Comparison of ENCODE assay signal across 8 mouse cellular contexts in the genomic region with DNA sequence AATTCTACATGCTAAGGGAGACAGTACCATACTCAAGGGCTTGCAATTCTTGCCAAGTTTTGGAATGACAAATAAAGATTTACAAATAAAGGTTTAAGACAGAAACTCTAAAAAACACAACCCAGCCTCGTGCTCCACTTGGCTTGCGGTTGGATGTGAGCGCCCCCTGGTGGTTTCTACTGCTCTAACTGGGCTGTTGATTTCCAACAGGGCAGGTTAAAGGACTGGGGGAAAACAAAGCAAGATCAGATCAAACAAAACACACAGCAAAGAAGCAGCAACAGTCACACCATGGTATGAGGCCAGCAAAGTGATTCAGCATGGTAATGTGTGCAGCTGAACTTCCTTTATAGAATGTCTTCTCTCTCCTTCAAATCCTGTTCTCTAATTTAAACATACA.
A peak's percentile ranks its signal among the peaks of the same experiment; 100 is the strongest.
DNase-seq lines count a peak whose midpoint lies in the region; ATAC-seq and TF ChIP-seq lines count a peak whose summit lies in the region.

No protein-coding gene starts in this region.

- H3K27ac ChIP-seq in bone marrow, adult 2 months (ENCODE audit: control insufficient read depth, insufficient read depth, low read depth, low read length, poor library complexity): no peak overlapping the region
- H3K27ac ChIP-seq in forebrain, embryonic 12.5 days: no peak overlapping the region
- no peak overlapping the region for H3K27ac ChIP-seq in left cerebral cortex, adult 2 months
- H3K27ac ChIP-seq in midbrain, embryonic 13.5 days: no peak overlapping the region

- no peaks in the 10 kb centered on the region for H3K36me3 ChIP-seq in forebrain, embryonic 12.5 days (replicated peaks)
- H3K36me3 ChIP-seq in midbrain, embryonic 13.5 days: no peaks in the 10 kb centered on the region

- H3K27me3 ChIP-seq in forebrain, embryonic 12.5 days: no peaks in the 10 kb centered on the region
- H3K27me3 ChIP-seq in midbrain, embryonic 13.5 days: no peaks in the 10 kb centered on the region

- no peaks in the 10 kb centered on the region for H3K9me3 ChIP-seq in forebrain, embryonic 12.5 days
- H3K9me3 ChIP-seq in midbrain, embryonic 13.5 days: no peaks in the 10 kb centered on the region

- H3K4me1 ChIP-seq in bone marrow, adult 2 months (ENCODE audit: control insufficient read depth, insufficient read depth, low read length): no peaks in the 10 kb centered on the region
- peaks cover 4% of the 10 kb centered on the region; the same call in 1 of the 2 replicates for H3K4me1 ChIP-seq in forebrain, embryonic 12.5 days
- H3K4me1 ChIP-seq in midbrain, embryonic 13.5 days (replicated peaks): no peaks in the 10 kb centered on the region

- H3K9ac ChIP-seq in forebrain, embryonic 12.5 days: no peak overlapping the region
- H3K9ac ChIP-seq in midbrain, embryonic 13.5 days (replicated peaks): no peak overlapping the region

- TF ChIP-seq CTCF in bone marrow, adult 2 months (IDR thresholded peaks at IDR 0.05; ENCODE audit: control insufficient read depth, insufficient read depth, low read length): peak; percentile 50; the same call in 1 of the 2 replicates
- peak; percentile 97 for TF ChIP-seq CTCF in left cerebral cortex, adult 2 months (IDR thresholded peaks at IDR 0.05)

- peak; percentile 46 for ATAC-seq in forebrain, embryonic 12.5 days (ENCODE audit: low FRiP score)
- ATAC-seq in hematopoietic stem cell, adult 5-6 weeks (replicated peaks in 1 of 2; ENCODE audit: insufficient read depth in 1 of 2, low FRiP score in 2 of 2, low TSS enrichment in 1 of 2, low read depth in 1 of 2, poor library complexity in 2 of 2, severe bottlenecking in 2 of 2): peak; percentile 74 to 76; a peak in 3 of 4 replicates
- ATAC-seq in midbrain, embryonic 13.5 days: peak; percentile 58; the same call in 1 of the 2 replicates

- peak; percentile 29 to 56 for DNase-seq in cerebellum, adult 18-20 months
- no peak for DNase-seq in cerebellum, adult 11-12 months
- peak; percentile 70 to 82 for DNase-seq in left cerebral cortex, adult 2 months (ENCODE audit: extremely low spot score in 1 of 2, low spot score in 2 of 2)
- DNase-seq in spleen, postnatal 4 days (ENCODE audit: low spot score in 2 of 2): peak; percentile 36 to 82

- WGBS in bone marrow, adult 2 months: 5% methylated on average over 3 of the region's 3 CpGs
- WGBS in forebrain, embryonic 12.5 days: 4% methylated on average over 3 of the region's 3 CpGs
- 3% methylated on average over 3 of the region's 3 CpGs for WGBS in midbrain, embryonic 13.5 days

- intact Hi-C loops in left cerebral cortex, adult 2 months (cut with DNase I): loop anchor here (1.0 to 10.0 kb wide), 3 partner anchors 392 to 790 kb away; no protein-coding TSS in a partner anchor

- no peak for TF ChIP-seq POLR2A in bone marrow, adult 2 months (IDR thresholded peaks at IDR 0.05; ENCODE audit: borderline replicate concordance, control insufficient read depth, low read depth, low read length)

- H3K4me2 ChIP-seq in forebrain, embryonic 12.5 days: no peak overlapping the region
- H3K4me2 ChIP-seq in midbrain, embryonic 13.5 days (replicated peaks): no peak overlapping the region

- H3K4me3 ChIP-seq in bone marrow, adult 2 months (replicated peaks; ENCODE audit: control insufficient read depth, low read depth, low read length): no peak overlapping the region
- no peak overlapping the region for H3K4me3 ChIP-seq in forebrain, embryonic 12.5 days (replicated peaks)
- H3K4me3 ChIP-seq in left cerebral cortex, adult 2 months: no peak overlapping the region
- no peak overlapping the region for H3K4me3 ChIP-seq in midbrain, embryonic 13.5 days (replicated peaks)
